Mouse (Mus musculus) myocyte (in vitro differentiated cells): ENCODE measurements around the gene Epha4.

Experiments
- CEBPB ChIP-seq: IDR thresholded peaks from 2 replicates; pipeline ENCODE4 v1.6.1; 2011; ENCODE audit warnings: mild to moderate bottlenecking, moderate library complexity; ENCODE audit not compliant: poor library complexity, insufficient read depth, severe bottlenecking
- E2F4 ChIP-seq: IDR thresholded peaks from one replicate; pipeline ENCODE4 v1.6.1; 2011; ENCODE audit warnings: mild to moderate bottlenecking, control low read depth, moderate library complexity; ENCODE audit not compliant: insufficient read depth
- MAX ChIP-seq: IDR thresholded peaks from one replicate; pipeline ENCODE4 v1.6.1; 2011; ENCODE audit warnings: low read depth, mild to moderate bottlenecking, control low read depth
- MYOD1 ChIP-seq, 3 experiments: IDR thresholded peaks; one replicate each; pipeline ENCODE4 v1.6.1; 2011; ENCODE audit warnings: control low read depth in 2 of 3, low read depth in 2 of 3, mild to moderate bottlenecking in 2 of 3, moderate library complexity in 1 of 3; ENCODE audit not compliant: insufficient read length in 2 of 3, control insufficient read depth in 1 of 3
- MYOG ChIP-seq, 3 experiments: IDR thresholded peaks; one replicate each; pipeline ENCODE4 v1.6.1; 2011; ENCODE audit warnings: control low read depth in 2 of 3, low read depth in 2 of 3, mild to moderate bottlenecking in 2 of 3; ENCODE audit not compliant: insufficient read length in 2 of 3, control insufficient read depth in 1 of 3, insufficient read depth in 1 of 3
- POLR2A ChIP-seq: IDR thresholded peaks from one replicate; pipeline ENCODE4 v1.6.1; 2011; ENCODE audit warnings: low read depth, mild to moderate bottlenecking, control low read depth, moderate library complexity; ENCODE audit not compliant: insufficient read length
- POLR2AphosphoS2 ChIP-seq: IDR thresholded peaks from one replicate; pipeline ENCODE4 v1.6.1; 2011; ENCODE audit warnings: low read depth, control low read depth; ENCODE audit not compliant: insufficient read length
- REST ChIP-seq: IDR thresholded peaks from one replicate; pipeline ENCODE4 v1.6.1; 2011; ENCODE audit warnings: mild to moderate bottlenecking, control low read depth, moderate library complexity; ENCODE audit not compliant: insufficient read depth, insufficient read length
- SRF ChIP-seq: IDR thresholded peaks from one replicate; pipeline ENCODE4 v1.6.1; 2011; ENCODE audit warnings: low read depth; ENCODE audit not compliant: control insufficient read depth, insufficient read length
- USF1 ChIP-seq: IDR thresholded peaks from one replicate; pipeline ENCODE4 v1.6.1; 2011; ENCODE audit warnings: low read depth, mild to moderate bottlenecking, control low read depth, moderate library complexity

DNA sequence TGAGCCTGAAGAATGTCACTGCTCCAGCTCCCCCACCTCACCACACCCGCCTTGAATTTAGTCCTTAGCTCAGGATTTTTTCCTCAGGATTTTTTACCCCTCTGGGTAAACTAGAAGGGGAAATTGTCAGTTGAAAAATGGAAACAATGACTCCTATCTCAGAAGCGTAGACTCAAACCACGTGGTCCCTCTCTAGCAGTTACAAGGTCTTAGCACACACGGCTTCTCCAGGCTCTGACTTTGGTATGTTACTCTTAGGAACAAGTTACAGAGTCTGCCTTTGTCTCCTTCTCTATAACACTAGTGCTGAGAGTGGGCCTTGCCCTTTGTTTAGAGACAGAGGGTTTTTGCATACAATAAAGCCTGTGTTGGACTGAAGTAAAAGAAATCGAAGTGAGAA lies 175.2 kb downstream of the Epha4 start:
- TF ChIP-seq E2F4: no peak
- TF ChIP-seq POLR2A: no peak
- no peak for TF ChIP-seq POLR2AphosphoS2
- TF ChIP-seq REST: no peak
- no peak for TF ChIP-seq USF1
- TF ChIP-seq MAX: no peak
- TF ChIP-seq MYOG (IDR thresholded peaks at IDR 0.05; ENCODE audit: control insufficient read depth in 1 of 3, insufficient read depth in 1 of 3, insufficient read length in 2 of 3, low read depth in 2 of 3): no peak
- no peak for TF ChIP-seq SRF
- TF ChIP-seq CEBPB: no peak
- no peak for TF ChIP-seq MYOD1 (IDR thresholded peaks at IDR 0.05; ENCODE audit: control insufficient read depth in 1 of 3, insufficient read length in 2 of 3, low read depth in 2 of 3)
